Mouse (Mus musculus) olfactory bulb, adult 2 months (tissue): ENCODE measurements around the gene Gm20521.
A peak's percentile ranks its signal among the peaks of the same experiment; 100 is the strongest.

Source experiments
- CTCF ChIP-seq: fragments of 200-500 bp; IDR thresholded peaks from 2 replicates; pipeline ENCODE4 v1.5.1; 2012; ENCODE audit warnings: low read depth, mild to moderate bottlenecking, low read length, moderate library complexity; ENCODE audit not compliant: insufficient read depth
- POLR2A ChIP-seq: fragments of 200-500 bp; IDR thresholded peaks from 2 replicates; pipeline ENCODE4 v1.6.1; 2012; ENCODE audit warnings: mild to moderate bottlenecking, low read depth, low read length, moderate library complexity; ENCODE audit not compliant: insufficient read depth

DNA sequence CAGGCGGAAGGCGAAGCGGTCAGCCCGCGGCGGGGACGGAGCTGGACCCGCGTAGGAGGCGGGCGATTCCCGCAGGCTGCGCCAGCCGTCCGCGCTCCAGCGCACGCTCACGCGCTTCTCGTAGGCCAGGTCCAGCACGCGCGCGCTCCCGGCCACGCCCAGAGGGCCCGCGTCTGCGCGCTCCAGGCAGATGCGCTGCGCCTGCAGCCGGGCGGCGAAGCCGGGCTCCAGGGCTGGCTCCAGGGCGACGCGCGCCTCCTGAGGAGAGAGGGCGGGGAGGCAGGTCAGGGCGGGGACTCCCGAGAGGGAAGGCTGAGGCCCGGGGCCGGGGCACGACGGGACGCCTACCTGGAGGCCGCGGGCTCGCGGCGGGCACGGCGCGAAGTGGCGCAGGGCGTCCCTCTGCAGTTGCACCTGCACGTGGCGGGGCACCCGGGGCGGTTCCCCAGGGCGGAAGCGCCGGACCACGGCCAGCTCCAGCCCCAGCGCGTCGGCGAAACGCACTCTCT is 6.6 kb upstream of the Gm20521 start:
- TF ChIP-seq POLR2A (peak; percentile 94), CTCF (no peak)
